Mouse (Mus musculus) neural tube, embryonic 15.5 days (tissue): ENCODE results near the gene Ankrd35. TPM values are rescaled to one million over a fixed set of nuclear protein-coding genes. Genes with fewer than 3 reads are reported as not detected.

ENCODE experiments used
- ATAC-seq: fragments of 200-750 bp; cut with Nextera tagmentation; 2 replicates; pipeline ENCODE4 v1.8.0; 2017; ENCODE audit warnings: mild to moderate bottlenecking, moderate TSS enrichment, moderate library complexity; ENCODE audit not compliant: low FRiP score
- H3K27ac ChIP-seq: fragments of 300-500 bp; sonication (generic); replicated peaks from 2 replicates; pipeline ENCODE4 v1.5.1; 2015; ENCODE audit warnings: mild to moderate bottlenecking, inconsistent platforms
- H3K27me3 ChIP-seq: fragments of 300-500 bp; sonication (generic); replicated peaks from 2 replicates; pipeline ENCODE4 v1.6.1; 2015; ENCODE audit warnings: inconsistent platforms
- H3K36me3 ChIP-seq: fragments of 300-500 bp; sonication (generic); 2 replicates; pipeline ENCODE4 v1.6.1; 2015; ENCODE audit warnings: inconsistent platforms
- H3K4me1 ChIP-seq: fragments of 300-500 bp; sonication (generic); 2 replicates; pipeline ENCODE4 v1.6.1; 2015; ENCODE audit warnings: inconsistent platforms
- H3K4me2 ChIP-seq: fragments of 300-500 bp; sonication (generic); 2 replicates; pipeline ENCODE4 v1.6.1; 2015; ENCODE audit warnings: inconsistent platforms, mild to moderate bottlenecking, moderate library complexity
- H3K4me3 ChIP-seq: fragments of 300-500 bp; sonication (generic); replicated peaks from 2 replicates; pipeline ENCODE4 v1.5.1; 2015; ENCODE audit warnings: mild to moderate bottlenecking, inconsistent platforms
- H3K9ac ChIP-seq: fragments of 300-500 bp; sonication (generic); replicated peaks from 2 replicates; pipeline ENCODE4 v1.6.1; 2015; ENCODE audit warnings: mild to moderate bottlenecking, inconsistent platforms
- H3K9me3 ChIP-seq: fragments of 300-500 bp; sonication (generic); replicated peaks from 2 replicates; pipeline ENCODE4 v1.6.1; 2016; ENCODE audit warnings: inconsistent platforms
- WGBS: fragments of 180-500 bp; shearing (Covaris S2); methylation state at CpG from one replicate; pipeline ENCODE4 v1.1.7; 2015; ENCODE audit warnings: mixed read lengths; 5-methylcytosine and 5-hydroxymethylcytosine counted together
- polyA plus RNA-seq: library from polyadenylated mRNA; unstranded; fragments of >200 nt; fragmentation: Nextera tagmentation; extraction: Ambion mirVana; gene quantifications from 2 replicates; pipeline ENCODE4 v1.2.1, GENCODE M21; 2015

Gene Ankrd35
- 2.3 and 2.4 TPM in 2 replicates for polyA plus RNA-seq

DNA sequence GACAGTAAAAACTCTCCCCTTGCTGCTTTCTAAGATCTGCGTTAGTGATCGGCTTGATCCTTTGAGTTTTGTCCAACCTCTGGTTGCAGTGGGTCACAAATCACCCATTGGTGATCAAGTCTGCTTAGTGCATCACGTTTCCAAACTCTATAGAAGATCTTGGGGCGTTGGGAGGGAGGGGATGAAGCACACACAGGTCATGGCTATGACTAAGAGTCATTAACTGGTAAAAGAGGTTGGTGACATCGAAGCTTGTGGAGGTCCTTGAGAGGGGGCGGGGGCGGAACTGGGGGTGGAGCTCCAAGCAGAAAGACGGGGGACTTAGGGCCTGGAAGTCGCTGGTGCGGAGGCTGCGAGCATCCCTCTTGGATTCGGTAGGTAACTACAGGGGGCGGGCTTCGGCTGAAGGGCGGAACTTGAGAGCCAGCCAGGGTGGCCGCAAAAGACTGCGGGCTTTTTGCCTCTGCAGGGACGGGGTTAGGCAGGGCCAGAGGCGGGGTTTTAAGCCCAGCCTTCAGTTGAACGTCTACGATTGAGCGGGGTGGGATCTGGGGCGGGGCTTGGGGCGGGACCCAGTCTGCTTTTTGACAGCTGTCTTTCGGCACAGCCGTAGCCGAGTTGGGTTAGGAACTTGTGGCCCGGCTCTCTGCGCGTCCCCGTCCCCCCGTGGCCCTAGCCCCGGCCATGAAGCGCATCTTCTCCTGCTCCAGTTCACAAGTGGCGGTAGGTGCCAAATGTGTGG is at the start of gene Ankrd35:
Gene Ankrd35, plus strand, starts transcription at position 405 of the 742 bp plus-strand sequence.
- ATAC-seq: peak; percentile 91
- Histone ChIP-seq H3K4me3 (peak within 1 kb of the TSS; percentile 45), H3K27ac (no peak within 1 kb of the TSS), H3K4me2 (peak within 1 kb of the TSS; percentile 84), H3K27me3 (peaks cover 9% of the 10 kb centered on the region; the same call in 1 of the 2 replicates), H3K36me3 (no peaks in the 10 kb centered on the region), H3K9ac (peak within 1 kb of the TSS; percentile 36), H3K4me1 (peaks cover 6% of the 10 kb centered on the region), H3K9me3 (no peaks in the 10 kb centered on the region)
- WGBS: 5% methylated on average over 35 of the region's 35 CpGs

DNA sequence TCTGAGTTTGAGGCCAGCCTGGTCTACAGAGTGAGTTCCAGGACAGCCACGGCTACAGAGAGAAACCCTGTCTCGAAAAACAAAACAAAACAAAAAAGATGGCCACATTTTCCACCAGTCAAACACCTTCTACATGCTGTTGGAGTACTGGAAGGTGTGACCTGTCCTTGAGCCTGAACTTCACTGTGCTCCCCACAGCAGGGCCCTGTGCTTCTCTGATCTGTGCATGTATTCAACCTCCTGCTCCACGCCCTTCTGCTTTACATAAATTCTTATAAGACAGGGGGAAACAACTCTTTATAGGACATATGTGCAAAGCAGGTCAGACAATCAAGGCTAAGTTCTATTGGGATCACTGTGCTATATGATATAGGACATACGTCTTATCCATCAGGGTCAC is 46.7 kb upstream of the Ankrd35 start:
- Histone ChIP-seq H3K4me3 (no peak overlapping the region), H3K4me1 (no peaks in the 10 kb centered on the region), H3K36me3 (peaks cover 57% of the 10 kb centered on the region), H3K9me3 (no peaks in the 10 kb centered on the region), H3K4me2 (no peak overlapping the region), H3K9ac (no peak overlapping the region), H3K27me3 (no peaks in the 10 kb centered on the region), H3K27ac (no peak overlapping the region)
- ATAC-seq: no peak
- WGBS: 93% methylated on average over 4 of the region's 4 CpGs

DNA sequence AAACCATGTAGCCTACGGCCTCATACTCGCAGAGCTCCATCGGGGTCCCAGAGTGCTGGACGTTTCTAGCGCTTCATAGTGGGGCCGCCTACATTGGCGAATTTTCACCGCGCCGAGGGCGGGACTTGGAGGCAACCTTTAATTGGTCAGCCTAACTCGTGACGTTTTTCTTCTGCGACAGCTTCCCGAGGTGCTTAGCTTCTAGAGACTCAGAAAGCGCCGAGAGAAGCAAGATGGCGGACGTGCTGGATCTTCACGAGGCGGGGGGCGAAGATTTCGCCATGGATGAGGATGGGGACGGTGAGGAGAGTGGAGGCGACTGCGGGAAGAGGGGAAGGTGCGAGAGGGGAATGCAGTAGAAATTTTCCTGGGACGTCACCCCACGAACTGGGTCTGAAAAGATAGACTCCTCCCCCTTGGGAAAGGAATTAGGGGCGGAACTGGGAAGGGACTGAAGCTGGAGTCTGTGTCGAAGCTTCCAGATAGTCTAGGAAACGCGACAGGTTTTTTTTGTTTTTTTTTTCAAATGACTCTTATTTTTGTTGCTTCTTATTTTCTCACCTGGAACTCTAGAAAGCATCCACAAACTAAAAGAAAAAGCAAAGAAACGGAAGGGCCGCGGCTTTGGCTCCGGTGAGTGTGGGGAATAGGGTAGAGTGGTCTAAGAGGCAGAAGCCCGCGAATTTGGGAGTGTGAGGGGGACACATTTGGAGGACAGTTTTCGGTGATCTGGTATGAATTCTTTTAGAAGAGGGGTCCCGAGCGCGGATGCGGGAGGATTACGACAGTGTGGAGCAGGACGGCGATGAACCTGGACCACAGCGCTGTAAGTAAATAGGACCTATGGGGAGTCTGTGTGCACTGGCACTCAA is 40.0 kb upstream of the Ankrd35 start, which contains the start of gene Rbm8a:
Gene Rbm8a, plus strand, starts transcription at position 205 of the 872 bp plus-strand sequence.
- WGBS: under 1% methylated on average over 48 of the region's 48 CpGs
- peak; percentile 93 for ATAC-seq
- peaks cover 32% of the 10 kb centered on the region for H3K36me3 ChIP-seq
- no peaks in the 10 kb centered on the region for H3K27me3 ChIP-seq
- H3K9ac ChIP-seq: peak within 1 kb of the TSS; percentile 69
- H3K9me3 ChIP-seq: no peaks in the 10 kb centered on the region
- H3K27ac ChIP-seq: peak within 1 kb of the TSS; percentile 81
- H3K4me3 ChIP-seq: peak within 1 kb of the TSS; percentile 58
- peak within 1 kb of the TSS; percentile 87 for H3K4me2 ChIP-seq
- peaks cover 27% of the 10 kb centered on the region for H3K4me1 ChIP-seq

DNA sequence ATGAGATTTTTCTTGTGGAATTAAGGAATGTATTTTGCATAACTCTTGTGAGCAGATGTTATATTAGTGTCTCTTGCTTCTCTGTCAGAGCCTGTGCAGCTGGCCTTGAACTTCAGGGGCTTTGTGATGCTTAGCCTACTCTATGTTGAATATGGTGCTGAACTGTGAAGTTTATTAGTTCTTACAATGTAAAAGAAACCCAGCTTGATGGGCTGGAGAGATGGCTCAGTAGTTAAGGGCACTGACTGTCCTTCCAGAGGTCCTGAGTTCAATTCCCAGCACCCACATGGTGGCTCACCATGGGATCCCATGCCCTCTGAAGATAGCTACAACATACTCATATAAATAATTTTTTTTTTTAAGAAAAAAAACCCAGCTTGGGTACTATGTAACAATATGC is 37.9 kb upstream of the Ankrd35 start:
- Histone ChIP-seq H3K4me3 (no peak overlapping the region), H3K27ac (no peak overlapping the region), H3K27me3 (no peaks in the 10 kb centered on the region), H3K9ac (no peak overlapping the region), H3K9me3 (no peaks in the 10 kb centered on the region), H3K4me1 (peaks cover 42% of the 10 kb centered on the region), H3K4me2 (no peak overlapping the region), H3K36me3 (peaks cover 22% of the 10 kb centered on the region)
- no peak for ATAC-seq

DNA sequence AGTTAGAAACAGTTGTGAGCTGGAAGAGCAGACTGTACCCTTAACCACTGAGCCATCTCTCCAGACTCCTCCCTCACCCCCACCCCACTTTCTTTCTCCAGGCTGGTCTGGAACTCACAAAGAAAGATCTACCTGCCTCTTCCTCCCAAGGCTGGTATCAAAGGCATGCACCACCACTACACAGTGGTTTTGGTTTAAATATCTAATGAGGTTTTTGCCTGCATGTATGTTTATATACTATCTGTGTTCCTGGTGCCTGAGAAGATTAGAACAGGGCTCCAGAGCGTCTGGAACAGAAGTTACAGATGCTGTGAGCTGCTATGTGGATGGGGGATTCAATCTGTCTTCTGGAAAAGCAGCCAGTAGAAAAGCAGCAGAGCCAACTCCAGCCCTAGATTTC is 35.9 kb upstream of the Ankrd35 start:
- ATAC-seq: no peak
- no peak overlapping the region for H3K27ac ChIP-seq
- peaks cover 27% of the 10 kb centered on the region for H3K36me3 ChIP-seq
- H3K9ac ChIP-seq: no peak overlapping the region
- no peaks in the 10 kb centered on the region for H3K27me3 ChIP-seq
- H3K9me3 ChIP-seq: no peaks in the 10 kb centered on the region
- WGBS: 84% methylated on average over 1 of the region's 1 CpGs
- no peak overlapping the region for H3K4me2 ChIP-seq
- H3K4me3 ChIP-seq: no peak overlapping the region
- peaks cover 46% of the 10 kb centered on the region for H3K4me1 ChIP-seq

DNA sequence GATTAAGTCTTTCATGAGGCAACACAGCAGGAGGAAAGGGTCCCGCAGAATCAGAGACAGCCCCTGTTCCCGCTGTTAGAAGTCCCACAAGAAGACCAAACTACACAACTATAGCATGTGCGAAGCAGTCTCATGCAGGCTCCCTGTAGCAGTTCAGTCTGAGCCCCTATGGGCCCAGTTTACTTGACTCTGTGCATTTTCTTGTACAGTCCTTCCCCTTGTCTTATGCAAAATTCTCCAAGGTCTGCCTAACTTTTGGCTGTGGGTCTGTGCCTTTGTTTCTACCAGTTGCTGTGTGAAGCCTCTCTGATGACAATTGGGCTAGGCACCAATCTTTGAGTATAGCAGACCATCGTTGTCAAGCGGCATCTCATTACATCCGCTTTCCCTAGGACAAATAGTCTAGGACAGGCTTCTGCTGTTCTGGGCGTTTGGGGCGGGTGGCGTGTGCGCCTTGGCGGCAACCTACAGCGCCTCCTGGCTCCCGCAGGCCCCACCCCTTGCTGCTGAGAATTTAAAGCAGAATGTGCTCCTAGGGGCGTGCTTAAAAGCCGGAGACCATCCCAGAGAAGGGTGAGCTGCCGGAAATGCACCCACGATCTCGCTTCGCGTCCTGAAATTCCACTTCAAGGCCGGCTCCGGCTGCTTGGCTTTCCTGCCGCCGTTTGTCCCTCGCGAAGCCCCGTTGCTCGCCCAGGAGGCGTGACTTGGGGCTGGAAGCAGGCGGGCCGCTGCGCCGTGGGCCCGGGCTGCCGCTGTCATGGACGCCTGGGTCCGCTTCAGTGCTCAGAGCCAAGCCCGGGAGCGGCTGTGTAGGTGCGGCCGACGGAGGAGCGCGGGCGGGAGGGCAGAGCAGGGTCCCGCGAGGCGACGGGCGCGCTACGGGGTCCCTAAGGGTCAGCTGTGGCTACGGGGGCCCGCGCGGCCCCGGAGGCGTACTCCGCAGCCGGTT is 34.7 kb upstream of the Ankrd35 start, which contains the start of the genes Pex11b and Gm42957:
Gene Pex11b, plus strand, starts transcription at position 449 of the 952 bp plus-strand sequence.
Gene Gm42957, plus strand, starts transcription at position 547 of the 952 bp plus-strand sequence.
- H3K27me3 ChIP-seq: no peaks in the 10 kb centered on the region
- peak within 1 kb of the TSS; percentile 71 for H3K4me2 ChIP-seq
- WGBS: 1% methylated on average over 60 of the region's 60 CpGs
- H3K27ac ChIP-seq: peak within 1 kb of the TSS; percentile 84
- H3K9me3 ChIP-seq: no peaks in the 10 kb centered on the region
- H3K36me3 ChIP-seq: peaks cover 38% of the 10 kb centered on the region
- peak within 1 kb of the TSS; percentile 95 for H3K9ac ChIP-seq
- peak within 1 kb of the TSS; percentile 94 for H3K4me3 ChIP-seq
- H3K4me1 ChIP-seq: peaks cover 41% of the 10 kb centered on the region
- peak; percentile 83 for ATAC-seq

DNA sequence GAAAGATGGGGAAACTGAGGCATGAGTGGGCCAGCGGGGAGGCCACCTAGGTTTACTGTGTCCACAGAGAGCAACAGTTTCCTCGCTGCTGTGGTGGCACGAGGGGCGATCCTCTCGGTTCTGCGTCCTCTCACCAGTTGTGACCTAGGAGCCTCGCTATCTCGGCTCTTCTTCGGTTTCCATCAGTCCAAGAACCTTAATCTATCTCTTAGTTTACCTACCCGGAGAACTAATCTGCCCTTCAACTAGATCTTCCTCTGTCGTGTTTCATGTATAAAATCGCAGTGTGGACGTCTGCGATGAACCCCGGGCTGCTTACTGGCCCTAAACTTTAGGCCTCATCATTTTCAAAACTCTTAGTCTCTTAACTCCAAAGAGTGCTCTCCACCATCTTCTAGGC is 34.0 kb upstream of the Ankrd35 start:
- ATAC-seq: 0 out of 2 replicates have a peak, but pooled peaks have one; percentile 16
- Histone ChIP-seq H3K9me3 (no peaks in the 10 kb centered on the region), H3K27ac (peak overlapping the region; percentile 84), H3K27me3 (no peaks in the 10 kb centered on the region), H3K9ac (peak overlapping the region; percentile 95), H3K36me3 (peaks cover 38% of the 10 kb centered on the region), H3K4me1 (peaks cover 34% of the 10 kb centered on the region), H3K4me2 (peak overlapping the region; percentile 71), H3K4me3 (peak overlapping the region; percentile 94)
- WGBS: 11% methylated on average over 15 of the region's 15 CpGs

DNA sequence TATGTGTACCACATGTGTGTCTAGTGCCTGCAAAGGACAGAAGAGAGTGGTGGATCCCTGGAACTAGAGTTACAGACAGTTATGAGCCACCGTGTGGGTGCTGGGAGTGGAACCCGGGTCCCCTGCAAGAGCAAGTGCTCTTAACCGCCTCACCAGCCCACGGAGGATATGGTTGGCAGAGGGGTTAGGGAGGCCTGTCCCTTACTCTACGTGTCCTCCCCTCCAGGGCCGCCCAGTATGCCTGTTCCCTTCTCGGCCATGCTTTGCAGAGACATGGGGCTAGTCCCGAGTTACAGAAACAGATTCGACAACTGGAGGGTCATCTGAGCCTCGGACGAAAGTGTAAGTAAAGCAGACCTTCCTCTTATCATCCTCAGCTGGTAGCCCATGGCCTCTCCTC is 33.5 kb upstream of the Ankrd35 start:
- Histone ChIP-seq H3K9me3 (no peaks in the 10 kb centered on the region), H3K27me3 (no peaks in the 10 kb centered on the region), H3K4me1 (peaks cover 28% of the 10 kb centered on the region), H3K27ac (no peak overlapping the region), H3K9ac (0 out of 2 replicates have a peak overlapping the region, but pooled peaks have one; percentile 95), H3K36me3 (peaks cover 40% of the 10 kb centered on the region), H3K4me3 (peak overlapping the region; percentile 94), H3K4me2 (peak overlapping the region; percentile 71)
- ATAC-seq: no peak
- WGBS: 72% methylated on average over 11 of the region's 11 CpGs

DNA sequence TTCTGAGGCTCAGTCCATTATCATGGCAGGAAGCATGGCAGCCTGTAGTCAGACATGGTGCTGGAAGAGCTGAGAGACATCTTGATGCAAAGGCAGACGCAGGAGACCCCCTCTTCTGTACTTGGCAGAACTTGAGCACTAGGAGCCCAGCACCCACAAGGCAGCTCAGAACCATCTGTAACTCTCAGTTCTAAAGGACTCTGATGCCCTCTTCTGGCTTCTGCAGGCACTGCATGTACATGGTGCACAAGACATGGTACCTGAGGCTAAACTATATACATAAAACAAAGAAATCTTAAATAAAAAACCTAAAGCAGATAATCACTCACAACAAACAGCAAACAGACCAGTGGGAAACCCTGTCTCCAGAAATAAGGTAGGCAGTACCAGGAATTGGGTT is 30.7 kb upstream of the Ankrd35 start:
- peaks cover 34% of the 10 kb centered on the region for H3K36me3 ChIP-seq
- ATAC-seq: no peak
- 89% methylated on average over 1 of the region's 1 CpGs for WGBS

DNA sequence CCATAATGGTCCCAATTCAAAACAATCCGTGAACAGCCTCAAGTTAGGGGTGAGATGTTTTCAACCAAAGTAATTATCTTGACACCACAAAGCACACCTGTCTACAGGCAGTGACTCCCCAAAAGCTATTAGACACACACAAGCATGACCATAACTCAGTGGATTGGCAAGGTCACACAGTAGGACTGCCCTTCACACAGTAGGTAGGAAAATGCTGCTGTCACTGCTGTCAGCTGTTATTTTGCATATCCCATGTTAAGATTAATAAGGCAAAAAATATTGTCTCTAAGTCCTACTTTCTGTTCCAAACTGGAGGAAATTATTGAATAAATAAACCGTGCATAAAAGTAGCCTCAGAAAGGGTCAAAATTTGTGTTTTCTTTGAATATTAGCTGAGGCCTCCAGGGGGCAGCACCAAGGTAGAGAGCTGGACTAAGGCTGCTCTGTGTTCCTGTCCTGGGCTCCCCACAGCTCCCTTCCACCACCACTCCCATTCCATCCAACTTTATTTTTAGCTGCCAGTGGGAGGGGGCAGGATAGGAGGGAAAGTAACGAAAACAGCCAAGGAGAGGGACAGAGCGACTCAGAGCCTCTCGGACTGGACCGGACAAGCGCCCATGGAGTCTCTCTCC is 24.8 kb upstream of the Ankrd35 start, which contains the start of gene Itga10:
Gene Itga10, plus strand, starts transcription at position 567 of the 632 bp plus-strand sequence.
- H3K4me3 ChIP-seq: no peak within 1 kb of the TSS
- H3K4me1 ChIP-seq: no peaks in the 10 kb centered on the region
- no peak within 1 kb of the TSS for H3K9ac ChIP-seq
- WGBS: 72% methylated on average over 7 of the region's 7 CpGs
- no peak within 1 kb of the TSS for H3K27ac ChIP-seq
- H3K36me3 ChIP-seq: peaks cover 35% of the 10 kb centered on the region
- H3K4me2 ChIP-seq: no peak within 1 kb of the TSS; the same call in 1 of the 2 replicates
- no peaks in the 10 kb centered on the region for H3K27me3 ChIP-seq
- H3K9me3 ChIP-seq: no peaks in the 10 kb centered on the region
- ATAC-seq: no peak

More for the DNA sequence above, 30.7 kb upstream of the Ankrd35 start:
- no peak overlapping the region for H3K4me2 ChIP-seq
- H3K4me1 ChIP-seq: peaks cover 26% of the 10 kb centered on the region
- H3K27ac ChIP-seq: no peak overlapping the region
- no peak overlapping the region for H3K9ac ChIP-seq
- no peaks in the 10 kb centered on the region for H3K9me3 ChIP-seq
- H3K27me3 ChIP-seq: no peaks in the 10 kb centered on the region
- no peak overlapping the region for H3K4me3 ChIP-seq
